Mouse (Mus musculus): Measurements from ENCODE around the gene Tma16. TPM values are rescaled to one million over a fixed set of nuclear protein-coding genes. Genes with fewer than 3 reads are reported as not detected.

Tma16 gene
- polyA plus RNA-seq, 1 experiment from 2014 or later, result 13.1 TPM

DNA sequence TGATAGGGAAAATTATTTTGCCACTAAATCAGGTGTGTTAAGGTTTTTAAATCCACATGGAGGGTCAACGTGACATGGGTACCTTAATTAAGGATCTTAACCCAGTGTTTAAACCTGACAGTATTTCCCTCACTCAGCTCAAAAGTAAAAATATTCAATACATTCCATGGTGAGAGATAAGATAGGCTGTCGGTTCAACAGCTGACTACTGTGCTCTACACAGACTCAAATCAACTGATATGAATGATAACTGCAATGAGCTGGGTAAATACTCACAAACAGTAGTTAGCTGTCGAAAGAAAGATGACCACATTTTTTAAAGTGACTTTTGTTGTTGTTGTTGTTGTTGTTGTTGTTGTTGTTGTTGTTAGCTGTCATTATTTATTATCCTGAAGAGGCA lies 16.5 kb downstream of the Tma16 start:
- no peak for ATAC-seq (ENCODE audit: insufficient number of reproducible peaks, low FRiP score, low TSS enrichment, low read depth)
- WGBS, result 81% methylated on average over 3 of the region's 3 CpGs

DNA sequence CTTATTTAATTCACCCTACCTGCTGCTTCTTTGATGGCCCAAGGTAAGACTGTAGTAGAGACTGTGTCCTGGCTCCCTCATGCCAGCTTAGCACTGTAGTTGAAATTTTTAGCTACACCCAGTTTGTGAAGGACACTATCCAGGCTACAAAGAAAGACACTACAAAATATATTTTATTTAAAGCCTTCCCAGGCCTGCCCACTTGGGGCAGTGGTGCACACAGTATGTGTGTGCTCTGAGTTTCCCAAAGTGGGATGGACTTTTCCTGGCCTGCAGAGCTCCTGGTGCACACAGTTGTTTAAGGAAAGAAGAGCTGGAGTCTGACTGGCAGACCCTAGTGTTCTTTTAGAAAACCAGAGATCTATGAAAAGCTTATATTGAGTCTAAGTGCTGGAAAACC lies 29.3 kb downstream of the Tma16 start:
- Histone ChIP-seq H3K27me3 (no peaks in the 10 kb centered on the region), H3K4me3 (replicated peaks) (no peak overlapping the region), H3K4me1 (no peaks in the 10 kb centered on the region), H3K36me3 (no peaks in the 10 kb centered on the region), H3K9ac (no peak overlapping the region), H3K4me2 (replicated peaks) (no peak overlapping the region), H3K27ac (replicated peaks) (no peak overlapping the region), H3K9me3 (replicated peaks) (no peaks in the 10 kb centered on the region)
- ATAC-seq (ENCODE audit: insufficient number of reproducible peaks, low FRiP score, low TSS enrichment, low read depth), result no peak

More for the DNA sequence above, 16.5 kb downstream of the Tma16 start:
- no peak overlapping the region for H3K4me3 ChIP-seq (replicated peaks)
- no peaks in the 10 kb centered on the region for H3K4me1 ChIP-seq
- no peaks in the 10 kb centered on the region for H3K36me3 ChIP-seq
- H3K27ac ChIP-seq (replicated peaks), result no peak overlapping the region
- H3K9ac ChIP-seq, result no peak overlapping the region
- H3K9me3 ChIP-seq (replicated peaks), result no peaks in the 10 kb centered on the region
- no peak overlapping the region for H3K4me2 ChIP-seq (replicated peaks)
- H3K27me3 ChIP-seq, result no peaks in the 10 kb centered on the region

DNA sequence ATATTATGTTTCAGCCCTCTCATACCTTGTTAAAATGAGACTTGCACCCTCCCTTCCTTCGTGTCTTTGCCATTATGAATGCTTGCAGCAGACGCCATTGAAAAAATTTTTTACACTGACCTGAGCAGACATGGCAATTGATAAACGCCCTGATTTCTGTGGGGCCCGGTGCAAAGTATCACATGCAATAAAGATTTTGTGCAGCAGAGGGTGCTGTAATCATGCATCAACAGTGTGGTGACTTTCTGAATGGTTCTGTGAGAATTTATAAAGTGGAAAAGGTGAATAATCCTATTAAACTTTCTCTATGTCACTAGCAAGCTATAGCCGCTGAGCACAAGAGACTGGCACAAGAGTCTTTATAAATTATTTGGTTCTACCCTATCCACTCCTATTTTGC lies 35.6 kb downstream of the Tma16 start:
- Histone ChIP-seq H3K4me1 (no peaks in the 10 kb centered on the region), H3K27ac (replicated peaks) (no peak overlapping the region), H3K27me3 (no peaks in the 10 kb centered on the region), H3K4me2 (replicated peaks) (no peak overlapping the region), H3K36me3 (no peaks in the 10 kb centered on the region), H3K9ac (no peak overlapping the region), H3K4me3 (replicated peaks) (no peak overlapping the region), H3K9me3 (replicated peaks) (no peaks in the 10 kb centered on the region)
- WGBS, result 21% methylated on average over 5 of the region's 5 CpGs
- no peak for ATAC-seq (ENCODE audit: insufficient number of reproducible peaks, low FRiP score, low TSS enrichment, low read depth)

DNA sequence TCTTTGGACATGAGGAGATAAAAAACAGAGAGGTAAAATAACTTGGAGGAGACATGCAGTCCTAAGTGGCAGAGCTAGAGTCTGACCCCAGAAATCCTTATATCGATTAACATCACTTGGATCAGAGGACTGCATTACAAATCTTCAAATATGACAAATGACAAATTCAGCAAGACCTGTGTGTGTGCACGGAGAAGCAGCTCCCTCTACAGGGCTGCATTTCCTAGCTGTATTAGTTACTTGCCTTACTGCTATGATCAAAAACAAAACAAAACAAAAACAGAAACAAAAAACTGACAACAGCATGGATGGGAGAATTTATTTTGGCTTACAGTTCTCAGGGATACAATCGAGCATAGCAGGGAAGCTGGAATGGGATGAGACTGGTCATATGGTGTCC lies 41.0 kb downstream of the Tma16 start:
- Histone ChIP-seq H3K36me3 (no peaks in the 10 kb centered on the region), H3K27me3 (no peaks in the 10 kb centered on the region), H3K9ac (no peak overlapping the region), H3K27ac (replicated peaks) (no peak overlapping the region), H3K4me1 (no peaks in the 10 kb centered on the region), H3K9me3 (replicated peaks) (no peaks in the 10 kb centered on the region), H3K4me3 (replicated peaks) (no peak overlapping the region), H3K4me2 (replicated peaks) (no peak overlapping the region)
- WGBS, result 75% methylated on average over 3 of the region's 3 CpGs
- no peak for ATAC-seq (ENCODE audit: insufficient number of reproducible peaks, low FRiP score, low TSS enrichment, low read depth)

DNA sequence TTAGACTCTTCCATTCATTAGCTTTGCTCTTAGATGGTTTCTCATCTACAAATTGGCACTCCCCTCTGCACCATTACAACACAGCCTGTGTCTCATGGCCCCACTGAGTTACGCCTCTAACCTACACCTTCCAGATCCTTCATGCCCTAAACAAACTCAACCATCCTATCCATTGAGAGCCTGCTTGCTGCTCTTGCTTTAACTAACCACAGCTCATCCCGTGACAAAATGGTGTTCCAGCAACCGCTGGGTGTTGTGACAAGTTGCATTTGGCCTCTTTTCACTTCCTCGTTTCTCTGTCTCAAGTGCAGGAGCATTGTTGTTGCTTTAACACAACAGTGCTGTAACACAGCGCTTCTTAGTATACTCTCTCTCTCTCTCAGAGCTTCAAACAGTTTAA lies 42.2 kb downstream of the Tma16 start:
- Histone ChIP-seq H3K4me2 (replicated peaks) (no peak overlapping the region), H3K4me1 (no peaks in the 10 kb centered on the region), H3K4me3 (replicated peaks) (no peak overlapping the region), H3K36me3 (no peaks in the 10 kb centered on the region), H3K27me3 (no peaks in the 10 kb centered on the region), H3K27ac (replicated peaks) (no peak overlapping the region), H3K9ac (no peak overlapping the region), H3K9me3 (replicated peaks) (no peaks in the 10 kb centered on the region)
- 75% methylated on average over 5 of the region's 5 CpGs for WGBS
- no peak for ATAC-seq (ENCODE audit: insufficient number of reproducible peaks, low FRiP score, low TSS enrichment, low read depth)

DNA sequence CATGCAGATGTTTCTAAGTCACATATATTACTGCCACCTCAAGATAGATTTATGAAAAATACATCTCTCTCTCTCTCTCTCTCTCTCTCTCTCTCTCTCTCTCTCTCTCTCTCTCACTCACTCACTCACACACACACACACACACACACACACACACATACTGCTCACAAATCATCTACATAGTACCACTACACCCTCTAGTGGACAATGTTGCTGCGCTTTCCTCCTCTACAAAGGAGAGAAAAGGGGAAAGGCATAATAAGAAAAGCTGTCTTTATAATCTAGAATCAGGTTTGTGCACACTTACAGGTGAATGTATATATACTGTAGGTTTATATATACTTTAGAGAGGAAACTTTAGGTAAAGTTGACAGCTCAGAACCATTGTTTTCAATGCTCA lies 43.6 kb downstream of the Tma16 start:
- H3K4me3 ChIP-seq (replicated peaks), result no peak overlapping the region
- no peak for ATAC-seq (ENCODE audit: insufficient number of reproducible peaks, low FRiP score, low TSS enrichment, low read depth)
- H3K4me1 ChIP-seq, result no peaks in the 10 kb centered on the region
- no peak overlapping the region for H3K9ac ChIP-seq
- 40% methylated on average over 1 of the region's 1 CpGs for WGBS
- H3K9me3 ChIP-seq (replicated peaks), result no peaks in the 10 kb centered on the region
- H3K27me3 ChIP-seq, result no peaks in the 10 kb centered on the region
- H3K27ac ChIP-seq (replicated peaks), result no peak overlapping the region
- no peaks in the 10 kb centered on the region for H3K36me3 ChIP-seq
- no peak overlapping the region for H3K4me2 ChIP-seq (replicated peaks)

DNA sequence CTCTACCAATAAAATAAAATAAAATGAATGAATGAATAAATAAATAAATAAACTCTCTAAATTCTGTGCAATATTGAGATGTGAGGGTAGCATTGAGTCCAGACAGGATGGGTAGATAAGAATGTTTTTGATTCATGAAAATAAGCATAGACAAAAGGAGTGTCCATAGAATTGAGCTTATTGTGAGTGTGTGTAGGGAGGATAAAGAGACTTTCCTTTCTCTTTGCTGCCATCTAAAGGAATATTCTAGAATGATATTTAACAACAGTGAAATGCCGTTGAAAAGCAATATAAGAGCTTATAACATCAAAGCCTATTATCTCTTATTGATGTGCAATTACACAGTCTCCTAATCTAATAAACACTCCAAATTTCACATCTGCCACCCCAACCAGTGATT lies 45.2 kb downstream of the Tma16 start:
- no peak overlapping the region for H3K4me2 ChIP-seq (replicated peaks)
- H3K9ac ChIP-seq, result no peak overlapping the region
- 8% methylated on average over 1 of the region's 1 CpGs for WGBS
- H3K27me3 ChIP-seq, result no peaks in the 10 kb centered on the region
- no peaks in the 10 kb centered on the region for H3K9me3 ChIP-seq (replicated peaks)
- H3K4me3 ChIP-seq (replicated peaks), result no peak overlapping the region
- H3K4me1 ChIP-seq, result no peaks in the 10 kb centered on the region
- H3K36me3 ChIP-seq, result no peaks in the 10 kb centered on the region
- ATAC-seq (ENCODE audit: insufficient number of reproducible peaks, low FRiP score, low TSS enrichment, low read depth), result no peak
- no peak overlapping the region for H3K27ac ChIP-seq (replicated peaks)

DNA sequence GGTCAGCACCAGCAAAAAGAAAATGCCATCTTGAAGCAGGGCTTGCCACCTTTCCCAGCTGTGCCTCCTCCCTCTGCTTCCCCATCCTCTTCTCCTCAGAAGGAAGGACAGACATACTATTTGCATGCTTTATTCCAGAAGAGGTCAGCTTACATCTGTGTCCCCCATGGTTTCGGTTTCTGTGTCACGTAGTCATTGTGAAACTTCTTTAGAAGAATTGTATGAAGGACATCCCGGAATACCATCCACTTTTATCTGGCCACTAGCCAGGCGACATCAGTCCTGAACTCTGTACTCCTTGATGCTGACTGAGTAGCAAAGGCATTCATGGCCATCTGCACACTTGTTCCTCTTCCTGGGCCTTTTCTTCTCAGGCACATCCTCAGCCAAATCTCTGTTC lies 47.9 kb downstream of the Tma16 start:
- Histone ChIP-seq H3K27ac (replicated peaks) (no peak overlapping the region), H3K4me3 (replicated peaks) (no peak overlapping the region), H3K9ac (no peak overlapping the region), H3K4me2 (replicated peaks) (no peak overlapping the region), H3K36me3 (no peaks in the 10 kb centered on the region), H3K4me1 (no peaks in the 10 kb centered on the region), H3K9me3 (replicated peaks) (no peaks in the 10 kb centered on the region), H3K27me3 (no peaks in the 10 kb centered on the region)
- WGBS, result 68% methylated on average over 4 of the region's 4 CpGs
- no peak for ATAC-seq (ENCODE audit: insufficient number of reproducible peaks, low FRiP score, low TSS enrichment, low read depth)

DNA sequence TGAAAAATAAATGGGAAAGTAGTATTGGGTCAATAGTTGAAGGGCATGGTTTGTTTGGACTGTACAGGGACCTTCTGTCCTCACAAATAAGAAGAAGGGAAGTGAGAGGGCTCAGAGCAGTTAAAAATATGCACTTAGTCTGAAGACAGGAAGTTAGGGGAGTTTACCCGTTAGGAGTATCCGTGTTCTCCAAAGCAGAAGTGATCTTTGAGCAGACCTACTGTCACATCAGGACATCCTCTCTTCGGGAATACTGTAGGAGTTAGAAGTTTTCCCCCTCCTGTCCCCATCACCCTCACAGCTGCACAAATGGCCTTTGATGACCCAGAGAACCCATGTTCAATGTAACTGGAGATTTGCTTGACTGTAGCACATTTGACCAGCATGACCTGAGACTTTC lies 48.4 kb downstream of the Tma16 start:
- no peak for ATAC-seq (ENCODE audit: insufficient number of reproducible peaks, low FRiP score, low TSS enrichment, low read depth)
- Histone ChIP-seq H3K4me2 (replicated peaks) (no peak overlapping the region), H3K27me3 (no peaks in the 10 kb centered on the region), H3K27ac (replicated peaks) (no peak overlapping the region), H3K4me3 (replicated peaks) (no peak overlapping the region), H3K9me3 (replicated peaks) (no peaks in the 10 kb centered on the region), H3K36me3 (no peaks in the 10 kb centered on the region), H3K4me1 (no peaks in the 10 kb centered on the region), H3K9ac (no peak overlapping the region)
- WGBS, result 66% methylated on average over 3 of the region's 3 CpGs

DNA sequence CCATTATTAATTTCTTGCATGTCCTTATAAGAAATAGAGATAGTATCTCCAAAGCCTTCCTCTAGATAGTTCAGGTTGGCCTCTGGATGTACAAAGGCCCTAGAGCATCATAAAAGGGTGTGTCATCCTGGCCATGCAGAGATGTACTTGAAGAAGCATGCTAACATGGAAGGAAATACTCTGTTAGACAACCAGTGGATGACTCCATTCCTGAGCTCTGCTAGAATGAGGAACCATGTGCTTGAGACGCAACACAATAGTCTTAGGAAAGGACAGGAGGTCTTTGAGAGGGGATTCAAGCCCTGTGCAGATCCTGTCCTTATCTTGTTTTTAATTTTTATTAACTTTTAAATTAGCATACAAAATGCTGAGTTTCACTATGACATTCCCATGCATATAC lies 49.5 kb downstream of the Tma16 start:
- WGBS, result 93% methylated on average over 1 of the region's 1 CpGs
- no peak overlapping the region for H3K27ac ChIP-seq (replicated peaks)
- H3K4me1 ChIP-seq, result no peaks in the 10 kb centered on the region
- no peaks in the 10 kb centered on the region for H3K27me3 ChIP-seq
- no peak overlapping the region for H3K4me2 ChIP-seq (replicated peaks)
- H3K9me3 ChIP-seq (replicated peaks), result no peaks in the 10 kb centered on the region
- no peak overlapping the region for H3K9ac ChIP-seq
- no peak overlapping the region for H3K4me3 ChIP-seq (replicated peaks)
- H3K36me3 ChIP-seq, result no peaks in the 10 kb centered on the region
- ATAC-seq (ENCODE audit: insufficient number of reproducible peaks, low FRiP score, low TSS enrichment, low read depth), result no peak

DNA sequence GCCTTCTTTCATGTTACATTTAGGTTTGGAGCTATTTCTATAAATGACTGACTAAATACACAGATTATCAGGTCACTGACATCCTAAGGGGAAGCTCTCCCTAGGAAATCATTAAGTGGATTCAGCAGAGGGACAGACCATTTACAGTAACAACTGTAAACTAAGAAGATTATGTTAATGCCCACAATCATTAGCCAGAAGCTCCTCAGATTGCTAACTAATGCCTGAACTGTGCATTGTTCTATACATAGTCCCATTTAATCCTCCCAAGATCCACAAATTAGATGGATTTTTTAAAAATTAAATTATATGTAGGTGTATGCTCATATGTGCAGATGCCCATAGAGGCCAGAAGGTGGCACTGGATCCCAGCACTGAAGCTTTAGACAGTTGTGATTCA lies 52.8 kb downstream of the Tma16 start:
- no peak overlapping the region for H3K27ac ChIP-seq (replicated peaks)
- H3K27me3 ChIP-seq, result no peaks in the 10 kb centered on the region
- no peaks in the 10 kb centered on the region for H3K4me1 ChIP-seq
- no peaks in the 10 kb centered on the region for H3K9me3 ChIP-seq (replicated peaks)
- H3K9ac ChIP-seq, result no peak overlapping the region
- H3K36me3 ChIP-seq, result no peaks in the 10 kb centered on the region
- no peak overlapping the region for H3K4me3 ChIP-seq (replicated peaks)
- no peak overlapping the region for H3K4me2 ChIP-seq (replicated peaks)
- ATAC-seq (ENCODE audit: insufficient number of reproducible peaks, low FRiP score, low TSS enrichment, low read depth), result no peak

DNA sequence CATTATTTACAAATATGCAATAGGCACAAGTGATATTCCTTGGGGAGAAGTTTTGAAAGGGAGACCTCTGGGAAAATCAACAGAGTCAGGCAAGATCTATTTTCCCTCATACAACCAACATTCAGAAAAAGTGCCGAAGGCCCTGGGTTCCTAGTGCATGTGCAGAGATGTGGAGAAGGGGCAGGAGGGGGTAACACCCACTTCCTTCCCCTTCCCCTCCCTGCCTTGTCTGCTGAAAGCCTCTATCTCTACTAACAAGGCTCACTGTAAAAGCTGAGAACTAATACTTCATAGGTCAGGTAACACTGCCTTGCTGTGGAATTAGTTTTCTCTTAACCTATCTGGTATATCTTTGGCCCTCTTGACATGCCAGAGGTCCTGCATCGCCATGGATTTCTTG lies 55.7 kb downstream of the Tma16 start:
- Histone ChIP-seq H3K27me3 (no peaks in the 10 kb centered on the region), H3K4me1 (no peaks in the 10 kb centered on the region), H3K4me2 (replicated peaks) (no peak overlapping the region), H3K4me3 (replicated peaks) (no peak overlapping the region), H3K27ac (replicated peaks) (no peak overlapping the region), H3K9me3 (replicated peaks) (no peaks in the 10 kb centered on the region), H3K36me3 (no peaks in the 10 kb centered on the region), H3K9ac (no peak overlapping the region)
- no peak for ATAC-seq (ENCODE audit: insufficient number of reproducible peaks, low FRiP score, low TSS enrichment, low read depth)
- WGBS, result 60% methylated on average over 2 of the region's 2 CpGs

All from embryonic facial prominence, embryonic 15.5 days (tissue).